Mouse (Mus musculus): ENCODE data around the gene Brd4. TPM values are rescaled to one million over a fixed set of nuclear protein-coding genes. Genes with fewer than 3 reads are reported as not detected.
"Not testable (repeated sequence)": the region's sequence is repeated elsewhere in the genome, so short reads cannot be mapped to it uniquely, and the experiment has no call there.

The Brd4 gene
- polyA plus RNA-seq, 1 experiment from 2014 or later = 130 TPM

DNA sequence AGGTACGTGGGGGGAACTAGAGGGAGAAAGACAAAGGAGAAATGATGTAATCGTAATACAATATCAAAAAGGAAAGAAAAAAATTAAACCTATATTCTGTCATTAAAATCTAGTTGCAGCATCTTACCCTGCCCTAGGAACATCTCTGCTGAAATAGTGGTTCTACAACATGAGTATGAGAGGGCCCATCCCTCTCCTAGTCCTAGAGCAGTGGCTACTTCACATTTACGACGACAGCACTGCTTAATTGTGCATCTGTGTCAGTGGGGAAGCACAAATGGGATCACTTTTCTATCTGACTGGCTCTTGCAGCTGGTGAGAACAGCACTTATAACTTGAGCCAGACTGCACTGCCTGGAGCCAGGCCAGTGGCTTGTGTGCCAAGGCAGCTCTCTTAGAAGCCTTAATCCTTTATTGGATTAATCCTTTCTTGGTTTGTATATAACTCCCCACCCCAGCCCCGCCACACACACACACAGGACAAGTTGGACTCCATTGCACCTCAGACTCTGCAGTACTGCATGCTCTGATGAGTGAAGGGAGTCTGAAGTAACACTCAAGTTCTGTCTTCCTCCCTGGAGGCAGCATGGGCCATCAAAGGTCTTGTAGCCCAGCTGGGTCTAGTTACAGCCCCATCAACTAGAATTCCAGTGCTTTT lies 48.9 kb downstream of the Brd4 start:
- H3K4me3 ChIP-seq (ENCODE audit: low read depth, low read length) = no peak overlapping the region
- ATAC-seq (replicated peaks; ENCODE audit: low FRiP score) (no peak), DNase-seq (ENCODE audit: low spot score) (no peak)
- no peaks in the 10 kb centered on the region for H3K27me3 ChIP-seq (ENCODE audit: control insufficient read depth, insufficient read depth, low read length)
- H3K9me3 ChIP-seq (ENCODE audit: control insufficient read depth, low read length) = no peaks in the 10 kb centered on the region
- H3K27ac ChIP-seq (ENCODE audit: low read depth, low read length) = no peak overlapping the region
- no peaks in the 10 kb centered on the region; the same call in 1 of the 2 replicates for H3K36me3 ChIP-seq (ENCODE audit: control insufficient read depth, insufficient read depth, low read length)
- H3K4me1 ChIP-seq (replicated peaks; ENCODE audit: control insufficient read depth, insufficient read depth, low read length) = peaks cover 2% of the 10 kb centered on the region; the same call in 1 of the 2 replicates
- no peak overlapping the region for H3K9ac ChIP-seq (ENCODE audit: low read length)
- H3K4me2 ChIP-seq (ENCODE audit: low read depth, low read length, severe bottlenecking) = no peak overlapping the region
- 67% methylated on average over 5 of the region's 5 CpGs for WGBS

GRCm38 (mm10) chr17:32233174-32233573 lies 51.3 kb downstream of the Brd4 start:
- Histone ChIP-seq H3K9ac (ENCODE audit: low read length) (no peak overlapping the region), H3K36me3 (ENCODE audit: control insufficient read depth, insufficient read depth, low read length) (peaks cover 6% of the 10 kb centered on the region; the same call in 1 of the 2 replicates), H3K9me3 (ENCODE audit: control insufficient read depth, low read length) (no peaks in the 10 kb centered on the region), H3K27me3 (ENCODE audit: control insufficient read depth, insufficient read depth, low read length) (no peaks in the 10 kb centered on the region), H3K27ac (ENCODE audit: low read depth, low read length) (no peak overlapping the region), H3K4me1 (replicated peaks; ENCODE audit: control insufficient read depth, insufficient read depth, low read length) (peaks cover 2% of the 10 kb centered on the region; the same call in 1 of the 2 replicates), H3K4me2 (ENCODE audit: low read depth, low read length, severe bottlenecking) (no peak overlapping the region), H3K4me3 (ENCODE audit: low read depth, low read length) (no peak overlapping the region)
- ATAC-seq (replicated peaks; ENCODE audit: low FRiP score) (no peak), DNase-seq (ENCODE audit: low spot score) (no peak)

DNA sequence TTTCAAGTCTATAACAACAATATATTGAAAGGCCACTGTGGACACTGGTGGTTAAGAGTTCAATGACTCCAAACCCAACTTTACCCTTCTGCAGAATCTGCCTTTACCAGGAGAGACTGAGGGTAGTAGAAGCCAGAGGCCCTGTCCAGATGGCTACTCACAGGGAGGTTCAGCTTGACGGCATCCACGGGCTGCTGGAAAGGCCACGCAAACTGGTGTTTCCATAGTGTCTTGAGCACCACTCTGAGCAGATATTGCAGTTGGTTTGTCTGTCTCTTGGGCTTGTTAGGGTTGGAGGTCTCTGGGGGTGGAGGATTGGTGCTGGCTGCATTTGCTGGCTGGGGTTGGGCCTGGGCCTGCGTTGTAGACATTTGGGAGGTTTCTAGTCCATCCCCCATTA lies 55.3 kb downstream of the Brd4 start:
- ATAC-seq (replicated peaks; ENCODE audit: low FRiP score) = no peak
- Histone ChIP-seq H3K27me3 (ENCODE audit: control insufficient read depth, insufficient read depth, low read length) (no peaks in the 10 kb centered on the region), H3K9ac (ENCODE audit: low read length) (no peak overlapping the region), H3K27ac (ENCODE audit: low read depth, low read length) (no peak overlapping the region), H3K4me3 (ENCODE audit: low read depth, low read length) (no peak overlapping the region), H3K36me3 (ENCODE audit: control insufficient read depth, insufficient read depth, low read length) (peaks cover 10% of the 10 kb centered on the region; the same call in 1 of the 2 replicates), H3K9me3 (ENCODE audit: control insufficient read depth, low read length) (no peaks in the 10 kb centered on the region), H3K4me2 (ENCODE audit: low read depth, low read length, severe bottlenecking) (no peak overlapping the region), H3K4me1 (replicated peaks; ENCODE audit: control insufficient read depth, insufficient read depth, low read length) (no peaks in the 10 kb centered on the region)
- WGBS = 96% methylated on average over 4 of the region's 4 CpGs
- no peak for DNase-seq (ENCODE audit: low spot score)

GRCm38 (mm10) chr17:32220873-32221272 lies 63.6 kb downstream of the Brd4 start:
- no peak overlapping the region for H3K27ac ChIP-seq (ENCODE audit: low read depth, low read length)
- DNase-seq (ENCODE audit: low spot score) (no peak), ATAC-seq (replicated peaks; ENCODE audit: low FRiP score) (no peak)
- no peak overlapping the region for H3K4me3 ChIP-seq (ENCODE audit: low read depth, low read length)
- H3K4me2 ChIP-seq (ENCODE audit: low read depth, low read length, severe bottlenecking) = no peak overlapping the region
- no peaks in the 10 kb centered on the region for H3K9me3 ChIP-seq (ENCODE audit: control insufficient read depth, low read length)
- peaks cover 17% of the 10 kb centered on the region for H3K36me3 ChIP-seq (ENCODE audit: control insufficient read depth, insufficient read depth, low read length)
- H3K4me1 ChIP-seq (replicated peaks; ENCODE audit: control insufficient read depth, insufficient read depth, low read length) = no peaks in the 10 kb centered on the region
- 79% methylated on average over 3 of the region's 3 CpGs for WGBS
- no peaks in the 10 kb centered on the region for H3K27me3 ChIP-seq (ENCODE audit: control insufficient read depth, insufficient read depth, low read length)
- no peak overlapping the region for H3K9ac ChIP-seq (ENCODE audit: low read length)

DNA sequence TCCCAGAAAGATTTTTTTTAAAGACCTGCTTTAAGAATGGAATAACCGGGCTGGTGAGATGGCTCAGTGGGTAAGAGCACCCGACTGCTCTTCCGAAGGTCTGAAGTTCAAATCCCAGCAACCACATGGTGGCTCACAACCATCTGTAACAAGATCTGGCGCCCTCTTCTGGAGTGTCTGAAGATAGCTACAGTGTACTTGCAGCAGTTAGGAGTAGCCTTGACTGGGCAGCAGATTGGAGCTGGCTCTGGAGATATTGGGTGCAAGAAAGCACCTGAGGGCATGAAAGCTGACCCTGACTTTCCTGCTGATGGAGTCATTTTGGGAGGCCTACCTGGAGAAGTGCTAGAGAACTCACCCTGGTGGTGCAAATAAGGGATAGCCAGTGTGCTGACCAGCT lies 68.9 kb downstream of the Brd4 start:
- not testable (repeated sequence) for H3K27ac ChIP-seq (ENCODE audit: low read depth, low read length); H3K9me3 ChIP-seq (ENCODE audit: control insufficient read depth, low read length); ATAC-seq (replicated peaks; ENCODE audit: low FRiP score); DNase-seq (ENCODE audit: low spot score); H3K27me3 ChIP-seq (ENCODE audit: control insufficient read depth, insufficient read depth, low read length); H3K4me3 ChIP-seq (ENCODE audit: low read depth, low read length); H3K4me1 ChIP-seq (replicated peaks; ENCODE audit: control insufficient read depth, insufficient read depth, low read length); H3K4me2 ChIP-seq (ENCODE audit: low read depth, low read length, severe bottlenecking); H3K9ac ChIP-seq (ENCODE audit: low read length)
- H3K36me3 ChIP-seq (ENCODE audit: control insufficient read depth, insufficient read depth, low read length) = peaks cover 22% of the 10 kb centered on the region; the same call in 1 of the 2 replicates
- 77% methylated on average over 4 of the region's 4 CpGs for WGBS

DNA sequence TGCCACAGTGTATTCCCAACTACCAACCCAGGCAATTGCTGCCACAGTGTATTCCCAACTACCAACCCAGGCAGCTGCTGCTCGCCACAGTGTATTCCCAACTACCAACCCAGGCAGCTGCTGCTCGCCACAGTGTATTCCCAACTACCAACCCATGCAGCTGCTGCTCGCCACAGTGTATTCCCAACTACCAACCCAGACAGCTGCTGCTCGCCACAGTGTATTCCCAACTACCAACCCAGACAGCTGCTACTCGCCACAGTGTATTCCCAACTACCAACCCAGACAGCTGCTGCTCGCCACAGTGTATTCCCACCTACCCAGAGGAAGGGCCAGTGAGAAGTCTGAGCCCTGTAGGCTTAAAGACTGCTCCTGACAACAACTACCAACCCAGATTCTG lies 73.0 kb downstream of the Brd4 start:
- not testable (repeated sequence) for H3K4me2 ChIP-seq (ENCODE audit: low read depth, low read length, severe bottlenecking); H3K27me3 ChIP-seq (ENCODE audit: control insufficient read depth, insufficient read depth, low read length); H3K4me3 ChIP-seq (ENCODE audit: low read depth, low read length); DNase-seq (ENCODE audit: low spot score); H3K4me1 ChIP-seq (replicated peaks; ENCODE audit: control insufficient read depth, insufficient read depth, low read length); H3K9me3 ChIP-seq (ENCODE audit: control insufficient read depth, low read length); H3K27ac ChIP-seq (ENCODE audit: low read depth, low read length); H3K9ac ChIP-seq (ENCODE audit: low read length); ATAC-seq (replicated peaks; ENCODE audit: low FRiP score)
- H3K36me3 ChIP-seq (ENCODE audit: control insufficient read depth, insufficient read depth, low read length) = peaks cover 23% of the 10 kb centered on the region; the same call in 1 of the 2 replicates
- WGBS = 93% methylated on average over 6 of the region's 6 CpGs

DNA sequence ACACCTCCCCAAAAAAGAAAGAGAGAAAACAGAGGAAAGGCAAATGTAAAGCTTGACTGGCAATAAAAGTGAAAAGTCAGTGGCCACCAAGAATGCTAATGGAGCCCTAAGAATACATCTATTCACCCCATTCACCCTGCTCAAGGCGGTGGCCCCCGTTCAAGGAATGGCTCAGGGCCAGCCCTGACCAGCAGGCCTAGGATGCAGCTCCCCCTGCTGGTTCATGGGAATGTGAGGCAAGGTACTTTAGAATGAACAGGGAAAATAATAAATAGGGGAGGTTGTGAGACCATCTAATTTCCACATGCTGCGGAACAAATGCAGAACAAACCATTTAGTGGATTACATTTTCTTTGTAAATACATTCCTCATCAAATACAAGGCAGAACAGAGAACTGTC lies 74.8 kb downstream of the Brd4 start:
- 57% methylated on average over 3 of the region's 3 CpGs for WGBS
- Histone ChIP-seq H3K9me3 (ENCODE audit: control insufficient read depth, low read length) (no peaks in the 10 kb centered on the region), H3K4me2 (ENCODE audit: low read depth, low read length, severe bottlenecking) (no peak overlapping the region), H3K36me3 (ENCODE audit: control insufficient read depth, insufficient read depth, low read length) (peaks cover 23% of the 10 kb centered on the region; the same call in 1 of the 2 replicates), H3K9ac (ENCODE audit: low read length) (no peak overlapping the region), H3K27me3 (ENCODE audit: control insufficient read depth, insufficient read depth, low read length) (no peaks in the 10 kb centered on the region), H3K4me3 (ENCODE audit: low read depth, low read length) (no peak overlapping the region), H3K4me1 (replicated peaks; ENCODE audit: control insufficient read depth, insufficient read depth, low read length) (no peaks in the 10 kb centered on the region), H3K27ac (ENCODE audit: low read depth, low read length) (no peak overlapping the region)
- DNase-seq (ENCODE audit: low spot score) (peak; percentile 78), ATAC-seq (replicated peaks; ENCODE audit: low FRiP score) (peak; percentile 61; the same call in 1 of the 2 replicates)

DNA sequence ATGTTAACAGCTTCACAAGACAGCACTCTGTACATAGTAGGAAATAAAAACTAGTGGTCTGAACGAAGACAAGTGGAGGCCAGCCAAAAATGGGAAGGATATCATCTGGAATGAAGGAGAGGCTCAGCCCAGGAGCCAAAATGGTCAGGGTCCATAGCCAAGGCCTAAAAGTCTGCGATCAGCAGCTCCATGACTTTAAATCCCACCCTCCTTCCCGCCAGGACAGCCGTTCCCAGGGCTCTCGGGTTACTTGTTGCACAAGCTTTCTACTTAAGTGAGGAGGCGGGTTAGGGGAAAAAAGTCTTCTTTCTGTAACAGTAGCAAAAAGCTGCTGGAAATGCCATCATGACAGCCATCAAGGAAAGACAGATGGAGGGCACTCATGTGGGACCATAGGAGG lies 75.4 kb downstream of the Brd4 start:
- H3K36me3 ChIP-seq (ENCODE audit: control insufficient read depth, insufficient read depth, low read length) = peaks cover 20% of the 10 kb centered on the region; the same call in 1 of the 2 replicates

More for the DNA sequence above, 75.4 kb downstream of the Brd4 start:
- Histone ChIP-seq H3K4me3 (ENCODE audit: low read depth, low read length) (no peak overlapping the region), H3K27ac (ENCODE audit: low read depth, low read length) (no peak overlapping the region), H3K4me2 (ENCODE audit: low read depth, low read length, severe bottlenecking) (no peak overlapping the region), H3K9me3 (ENCODE audit: control insufficient read depth, low read length) (no peaks in the 10 kb centered on the region), H3K9ac (ENCODE audit: low read length) (no peak overlapping the region), H3K4me1 (replicated peaks; ENCODE audit: control insufficient read depth, insufficient read depth, low read length) (no peaks in the 10 kb centered on the region), H3K27me3 (ENCODE audit: control insufficient read depth, insufficient read depth, low read length) (no peaks in the 10 kb centered on the region)
- WGBS = 80% methylated on average over 6 of the region's 6 CpGs
- ATAC-seq (replicated peaks; ENCODE audit: low FRiP score) (no peak), DNase-seq (ENCODE audit: low spot score) (no peak)

All from forebrain, embryonic 11.5 days (tissue).